Mouse (Mus musculus) left cerebral cortex, adult 9 months (tissue): ENCODE measurements around the gene Olfr982.

Source experiments
- DNase-seq, 2 experiments: peaks; one replicate each; pipeline ENCODE4 v3.0.0; 2022; ENCODE audit warnings: low spot score in 2 of 2

The Olfr982 gene

GRCm38 (mm10) chr9:40073529-40073928, at the start of gene Olfr982:
Olfr982 (plus strand) TSS chr9:40073829.
- DNase-seq = no peak

GRCm38 (mm10) chr9:40050138-40050537, 23.5 kb upstream of the Olfr982 start:
- DNase-seq = no peak

GRCm38 (mm10) chr9:40093495-40093894, 19.9 kb downstream of the Olfr982 start, which contains the start of gene Olfr983:
Olfr983 (minus strand) TSS chr9:40093595.
- no peak for DNase-seq

GRCm38 (mm10) chr9:40094769-40095168, 21.1 kb downstream of the Olfr982 start:
- no peak for DNase-seq

- DNase-seq = no peak
These were observed 40.5 kb downstream of the Olfr982 start, which contains the start of gene Olfr984 for GRCm38 (mm10) chr9:40114106-40114505. Olfr984 (minus strand) TSS chr9:40114206.

GRCm38 (mm10) chr9:40116645-40117286, 43.1 kb downstream of the Olfr982 start:
- peak in 1 of 2 experiments; percentile 11 for DNase-seq

- no peak for DNase-seq
These were observed 43.6 kb downstream of the Olfr982 start for GRCm38 (mm10) chr9:40117287-40117659.
